Mouse (Mus musculus): ENCODE results near the gene Hist1h3g. TPM values are rescaled to one million over a fixed set of nuclear protein-coding genes. Genes with fewer than 3 reads are reported as not detected.
"Not testable (repeated sequence)": the region's sequence is repeated elsewhere in the genome, so short reads cannot be mapped to it uniquely, and the experiment has no call there.

Hist1h3g gene
- polyA plus RNA-seq, 1 experiment from 2014 or later = 8.3 TPM

GRCm38 (mm10) chr13:23554925-23555838, 20.0 kb downstream of the Hist1h3g start:
- under 1% methylated on average over 54 of the region's 54 CpGs for WGBS
- H3K36me3 ChIP-seq (replicated peaks) = no peaks in the 10 kb centered on the region
- peak overlapping the region; percentile 99 for H3K27ac ChIP-seq
- peaks cover 23% of the 10 kb centered on the region for H3K4me1 ChIP-seq
- peak overlapping the region; percentile 56 for H3K4me3 ChIP-seq (replicated peaks)
- no peaks in the 10 kb centered on the region for H3K9me3 ChIP-seq
- H3K9ac ChIP-seq = peak overlapping the region; percentile 89
- H3K27me3 ChIP-seq = no peaks in the 10 kb centered on the region
- peak; percentile 88 for ATAC-seq (ENCODE audit: low FRiP score)
- H3K4me2 ChIP-seq = peak overlapping the region; percentile 93

GRCm38 (mm10) chr13:23555839-23556416, 20.7 kb downstream of the Hist1h3g start:
- peak overlapping the region; percentile 89 for H3K9ac ChIP-seq
- no peaks in the 10 kb centered on the region for H3K27me3 ChIP-seq
- peak overlapping the region; percentile 56 for H3K4me3 ChIP-seq (replicated peaks)
- peak overlapping the region; percentile 99 for H3K27ac ChIP-seq
- WGBS = under 1% methylated on average over 18 of the region's 18 CpGs
- H3K9me3 ChIP-seq = no peaks in the 10 kb centered on the region
- peaks cover 18% of the 10 kb centered on the region for H3K4me1 ChIP-seq
- peak overlapping the region; percentile 93 for H3K4me2 ChIP-seq
- ATAC-seq (ENCODE audit: low FRiP score) = peak; percentile 82
- no peaks in the 10 kb centered on the region for H3K36me3 ChIP-seq (replicated peaks)

DNA sequence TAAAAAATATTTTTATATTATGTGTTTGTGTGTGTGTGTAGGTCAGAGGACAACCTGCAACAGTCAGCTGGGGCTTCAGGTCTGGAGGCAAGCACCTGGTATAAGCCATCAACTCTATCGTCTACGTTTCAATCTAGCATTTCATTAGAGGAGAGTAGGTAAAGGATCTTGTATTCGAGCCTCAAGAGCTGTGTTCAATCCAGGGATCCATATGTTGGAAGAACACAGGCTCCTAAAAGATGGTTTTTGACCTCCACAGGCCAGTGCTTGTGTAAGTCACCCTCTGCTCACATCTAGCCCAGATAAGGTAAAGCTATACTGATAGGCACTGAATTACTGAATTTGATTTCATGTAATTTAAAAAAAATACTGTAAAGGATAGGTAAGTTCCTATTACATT, 21.7 kb downstream of the Hist1h3g start:
- Histone ChIP-seq H3K9ac (no peak overlapping the region), H3K27me3 (no peaks in the 10 kb centered on the region), H3K4me1 (peaks cover 16% of the 10 kb centered on the region), H3K4me3 (replicated peaks) (no peak overlapping the region; the same call in 1 of the 2 replicates), H3K4me2 (peak overlapping the region; percentile 93), H3K36me3 (replicated peaks) (no peaks in the 10 kb centered on the region), H3K27ac (0 out of 2 replicates have a peak overlapping the region, but pooled peaks have one; percentile 42), H3K9me3 (no peaks in the 10 kb centered on the region)
- WGBS = 73% methylated on average over 3 of the region's 3 CpGs
- no peak for ATAC-seq (ENCODE audit: low FRiP score)

DNA sequence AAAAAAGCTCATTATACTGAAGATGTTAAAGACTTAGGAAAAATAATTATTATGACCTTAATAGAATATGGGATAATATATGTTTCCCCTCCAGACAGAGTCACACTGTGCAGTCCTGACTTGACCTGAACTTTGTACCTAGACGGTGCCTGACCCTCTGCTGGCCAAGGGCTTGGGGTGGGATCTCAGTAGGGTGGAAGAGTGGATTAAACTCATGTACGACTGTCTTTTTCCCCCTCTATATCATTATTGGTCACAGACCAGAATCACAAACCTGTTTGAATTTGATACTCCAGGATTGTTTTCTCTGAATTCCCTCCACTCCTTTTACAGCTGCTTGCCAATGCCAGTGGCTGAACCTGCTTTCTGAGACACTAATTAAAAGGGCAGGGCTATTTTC, 25.5 kb downstream of the Hist1h3g start:
- H3K27ac ChIP-seq = peak overlapping the region; percentile 73; the same call in 1 of the 2 replicates
- not testable (repeated sequence) for H3K9me3 ChIP-seq; H3K9ac ChIP-seq; H3K4me3 ChIP-seq (replicated peaks); H3K36me3 ChIP-seq (replicated peaks); H3K4me1 ChIP-seq; ATAC-seq (ENCODE audit: low FRiP score); H3K27me3 ChIP-seq
- WGBS = 24% methylated on average over 2 of the region's 2 CpGs
- peak overlapping the region; percentile 30 for H3K4me2 ChIP-seq

GRCm38 (mm10) chr13:23561531-23561882, 26.3 kb downstream of the Hist1h3g start:
- H3K27me3 ChIP-seq; H3K4me1 ChIP-seq; H3K36me3 ChIP-seq (replicated peaks); H3K9me3 ChIP-seq; ATAC-seq (ENCODE audit: low FRiP score): not testable (repeated sequence)
- H3K4me3 ChIP-seq (replicated peaks) = peak overlapping the region; percentile 44
- H3K9ac ChIP-seq = peak overlapping the region; percentile 63
- WGBS = 0% methylated on average over 2 of the region's 5 CpGs
- peak overlapping the region; percentile 64 for H3K4me2 ChIP-seq
- H3K27ac ChIP-seq = peak overlapping the region; percentile 99

GRCm38 (mm10) chr13:23561883-23562659, 26.8 kb downstream of the Hist1h3g start, which contains the start of gene Hist1h3e:
TSS of gene Hist1h3e (minus strand) at chr13:23562369.
- not testable (repeated sequence) for H3K27me3 ChIP-seq; H3K9me3 ChIP-seq; H3K36me3 ChIP-seq (replicated peaks); H3K4me1 ChIP-seq
- H3K9ac ChIP-seq = peak within 1 kb of the TSS; percentile 63
- H3K4me2 ChIP-seq = peak within 1 kb of the TSS; percentile 64
- peak; percentile 98 for ATAC-seq (ENCODE audit: low FRiP score)
- WGBS = under 1% methylated on average over 48 of the region's 67 CpGs
- H3K4me3 ChIP-seq (replicated peaks) = peak within 1 kb of the TSS; percentile 44
- H3K27ac ChIP-seq = peak within 1 kb of the TSS; percentile 99

DNA sequence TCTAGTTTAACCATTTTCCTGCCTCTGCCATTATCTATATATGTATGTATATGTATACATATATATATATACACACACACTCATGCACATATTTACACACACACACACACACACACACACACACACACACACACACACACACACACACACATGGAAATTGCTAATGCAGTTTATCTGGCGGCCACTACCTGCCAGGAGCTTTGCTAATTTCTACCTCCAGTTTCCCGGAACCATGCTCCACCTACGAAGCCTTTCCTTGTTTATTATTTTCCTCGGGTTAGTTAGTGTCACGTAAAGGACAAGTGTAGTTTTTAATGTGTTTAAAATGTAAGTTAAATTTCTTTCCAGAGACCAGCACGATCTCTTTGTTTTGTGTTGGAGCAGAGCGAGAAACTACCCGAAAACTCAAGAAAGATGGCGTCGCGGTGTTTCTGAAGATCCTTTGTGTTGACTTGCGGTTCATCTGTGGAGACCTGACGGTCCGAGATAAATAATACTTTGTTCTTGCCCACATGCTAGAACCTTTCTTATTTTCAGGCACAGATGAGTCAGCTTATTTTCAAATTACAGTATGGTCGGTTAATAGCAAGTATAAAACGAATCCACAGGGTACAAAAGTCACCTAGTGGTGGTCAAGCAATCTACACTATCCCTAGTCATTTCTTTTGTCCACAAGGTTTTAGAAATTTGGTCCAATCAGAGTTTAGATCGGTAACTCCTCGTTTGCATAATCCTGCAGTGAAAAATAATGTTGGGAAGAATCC, 27.7 kb downstream of the Hist1h3g start:
- Histone ChIP-seq H3K9ac (peak overlapping the region; percentile 48), H3K4me2 (peak overlapping the region; percentile 64), H3K27me3 (no peaks in the 10 kb centered on the region), H3K9me3 (no peaks in the 10 kb centered on the region), H3K4me1 (no peaks in the 10 kb centered on the region; the same call in 1 of the 2 replicates), H3K4me3 (replicated peaks) (peak overlapping the region; percentile 44), H3K27ac (peak overlapping the region; percentile 99), H3K36me3 (replicated peaks) (no peaks in the 10 kb centered on the region)
- WGBS = 2% methylated on average over 18 of the region's 18 CpGs
- ATAC-seq (ENCODE audit: low FRiP score) = peak; percentile 57

- no peak overlapping the region for H3K9ac ChIP-seq
- no peaks in the 10 kb centered on the region for H3K36me3 ChIP-seq (replicated peaks)
- peak overlapping the region; percentile 99; the same call in 1 of the 2 replicates for H3K27ac ChIP-seq
- H3K4me3 ChIP-seq (replicated peaks) = no peak overlapping the region
- no peak overlapping the region for H3K4me2 ChIP-seq
- H3K4me1 ChIP-seq = no peaks in the 10 kb centered on the region; the same call in 1 of the 2 replicates
- no peak for ATAC-seq (ENCODE audit: low FRiP score)
- 84% methylated on average over 2 of the region's 2 CpGs for WGBS
- H3K27me3 ChIP-seq = no peaks in the 10 kb centered on the region
- no peaks in the 10 kb centered on the region for H3K9me3 ChIP-seq
These were observed 29.3 kb downstream of the Hist1h3g start for GRCm38 (mm10) chr13:23564482-23564881.

DNA sequence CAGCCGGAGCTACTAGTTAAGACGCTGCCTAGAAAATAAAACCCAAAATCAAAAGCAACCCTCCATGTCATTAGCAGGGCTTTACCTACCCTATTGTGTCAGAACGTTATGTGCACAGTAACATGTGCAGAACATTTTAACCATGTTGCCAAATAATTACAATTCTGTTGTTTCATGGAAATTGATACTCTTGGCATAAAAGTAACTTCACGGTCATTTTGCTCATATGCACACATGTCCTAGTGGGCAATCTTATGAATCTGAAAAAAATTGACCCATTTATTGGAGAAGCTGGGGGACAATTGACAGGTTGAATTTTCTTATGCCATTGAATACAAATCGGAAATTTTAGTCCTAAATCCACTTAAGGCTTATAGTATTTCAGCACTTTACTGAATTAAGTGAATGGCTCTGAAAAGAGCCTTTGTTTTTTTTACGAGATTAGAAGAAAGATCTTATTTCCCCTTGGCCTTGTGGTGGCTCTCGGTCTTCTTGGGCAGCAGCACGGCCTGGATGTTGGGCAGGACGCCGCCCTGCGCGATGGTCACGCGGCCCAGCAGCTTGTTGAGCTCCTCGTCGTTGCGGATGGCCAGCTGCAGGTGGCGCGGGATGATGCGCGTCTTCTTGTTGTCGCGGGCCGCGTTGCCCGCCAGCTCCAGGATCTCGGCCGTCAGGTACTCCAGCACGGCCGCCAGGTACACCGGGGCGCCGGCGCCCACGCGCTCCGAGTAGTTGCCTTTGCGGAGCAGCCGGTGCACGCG, 35.2 kb downstream of the Hist1h3g start:
- H3K27me3 ChIP-seq; H3K36me3 ChIP-seq (replicated peaks); H3K9me3 ChIP-seq; ATAC-seq (ENCODE audit: low FRiP score): not testable (repeated sequence)
- Histone ChIP-seq H3K4me3 (replicated peaks) (peak overlapping the region; percentile 47), H3K9ac (peak overlapping the region; percentile 49), H3K27ac (peak overlapping the region; percentile 97), H3K4me1 (peaks cover 17% of the 10 kb centered on the region), H3K4me2 (peak overlapping the region; percentile 66)
- WGBS = under 1% methylated on average over 29 of the region's 41 CpGs

GRCm38 (mm10) chr13:23571022-23571503, 35.8 kb downstream of the Hist1h3g start, which contains the start of the genes Hist1h2ae and Hist1h2bg:
TSS of gene Hist1h2ae (minus strand) at chr13:23571220.
TSS of gene Hist1h2bg (plus strand) at chr13:23571396.
- no peaks in the 10 kb centered on the region for H3K27me3 ChIP-seq
- peaks cover 18% of the 10 kb centered on the region for H3K4me1 ChIP-seq
- peak; percentile 90 for ATAC-seq (ENCODE audit: low FRiP score)
- no peaks in the 10 kb centered on the region for H3K9me3 ChIP-seq
- H3K4me2 ChIP-seq = peak within 1 kb of the TSS; percentile 66
- WGBS = under 1% methylated on average over 18 of the region's 18 CpGs
- no peaks in the 10 kb centered on the region for H3K36me3 ChIP-seq (replicated peaks)
- H3K27ac ChIP-seq = peak within 1 kb of the TSS; percentile 97
- H3K9ac ChIP-seq = peak within 1 kb of the TSS; percentile 77
- H3K4me3 ChIP-seq (replicated peaks) = peak within 1 kb of the TSS; percentile 47
